In the genomic region with DNA sequence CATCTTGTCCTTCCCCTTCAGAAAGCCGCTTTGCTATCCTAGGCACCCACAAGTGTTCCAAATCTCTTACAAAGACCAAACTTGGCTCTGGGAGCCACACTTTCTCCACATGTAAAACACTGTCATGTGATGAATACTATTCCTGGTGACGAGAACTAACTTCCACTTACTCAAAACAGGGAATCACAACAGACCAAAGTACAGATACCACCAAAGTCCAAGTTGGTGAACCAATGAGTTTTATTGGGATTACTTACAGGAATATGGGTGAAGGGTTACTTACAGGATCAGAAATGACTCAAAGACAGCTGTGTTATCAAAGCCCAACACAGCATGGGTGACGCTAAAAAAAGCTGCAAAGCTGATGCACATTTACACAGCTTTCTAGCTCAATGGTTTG, we compare ENCODE assay signal across 27 mouse cellular contexts. TPM values are rescaled to one million over a fixed set of nuclear protein-coding genes. Genes with fewer than 3 reads are reported as not detected.
DNase-seq lines count a peak whose midpoint lies in the region; ATAC-seq and TF ChIP-seq lines count a peak whose summit lies in the region.
"Had no signal": no experiment of that assay in that cellular context is flagged by ENCODE, and none has a peak within 500 bp of the region (broad histone marks: within the 10 kb centered on the region; RNA-seq: fewer than 3 reads in every experiment).

No protein-coding gene starts in this region.

- no peak for ATAC-seq in hindbrain, postnatal 0 days
- no peak for ATAC-seq in hindbrain, embryonic 12.5 days (ENCODE audit: low FRiP score)
- ATAC-seq in kidney, embryonic 15.5 days (replicated peaks; ENCODE audit: low FRiP score) = no peak
- ATAC-seq in midbrain, postnatal 0 days (ENCODE audit: low FRiP score) = no peak
- ATAC-seq in midbrain, embryonic 13.5 days = no peak
- ATAC-seq: activated CD4-positive, CD25-positive, alpha-beta regulatory T cell, adult 4 months; forebrain, embryonic 15.5 days had no signal

- H3K4me3 ChIP-seq in hindbrain, postnatal 0 days (ENCODE audit: low read length) = no peak overlapping the region
- no peak overlapping the region for H3K4me3 ChIP-seq in hindbrain, embryonic 12.5 days
- H3K4me3 ChIP-seq in kidney, adult 2 months (ENCODE audit: insufficient read depth, low read depth, low read length) = no peak overlapping the region
- no peak overlapping the region for H3K4me3 ChIP-seq in kidney, embryonic 15.5 days (replicated peaks)
- H3K4me3 ChIP-seq in midbrain, postnatal 0 days (ENCODE audit: low read depth, low read length) = no peak overlapping the region
- no peak overlapping the region for H3K4me3 ChIP-seq in midbrain, embryonic 13.5 days (replicated peaks)
- H3K4me3 ChIP-seq: embryonic facial prominence, embryonic 10.5 days; embryonic facial prominence, embryonic 13.5 days; erythroblast, embryonic 14.5 days; forebrain, embryonic 12.5 days; forebrain, embryonic 15.5 days; heart, embryonic 12.5 days; heart, embryonic 15.5 days; hindbrain, embryonic 10.5 days had no signal

- 84% methylated on average over 3 of the region's 3 CpGs for WGBS in hindbrain, postnatal 0 days
- 85% methylated on average over 3 of the region's 3 CpGs for WGBS in hindbrain, embryonic 12.5 days
- 62% methylated on average over 3 of the region's 3 CpGs for WGBS in kidney, adult 2 months
- WGBS in kidney, embryonic 15.5 days = 84% methylated on average over 3 of the region's 3 CpGs
- 87% methylated on average over 3 of the region's 3 CpGs for WGBS in midbrain, postnatal 0 days
- WGBS in midbrain, embryonic 13.5 days = 88% methylated on average over 3 of the region's 3 CpGs

- H3K27me3 ChIP-seq in hindbrain, postnatal 0 days (ENCODE audit: insufficient read depth, low read length) = no peaks in the 10 kb centered on the region
- no peaks in the 10 kb centered on the region for H3K27me3 ChIP-seq in hindbrain, embryonic 12.5 days
- no peaks in the 10 kb centered on the region for H3K27me3 ChIP-seq in kidney, adult 2 months (replicated peaks; ENCODE audit: control insufficient read depth, insufficient read depth, low read length)
- no peaks in the 10 kb centered on the region for H3K27me3 ChIP-seq in kidney, embryonic 15.5 days
- no peaks in the 10 kb centered on the region for H3K27me3 ChIP-seq in midbrain, postnatal 0 days (ENCODE audit: insufficient read depth, low read length)
- H3K27me3 ChIP-seq in midbrain, embryonic 13.5 days = no peaks in the 10 kb centered on the region
- H3K27me3 ChIP-seq: embryonic facial prominence, embryonic 13.5 days; forebrain, embryonic 12.5 days; forebrain, embryonic 15.5 days; heart, embryonic 12.5 days; heart, embryonic 15.5 days had no signal

- H3K4me1 ChIP-seq in hindbrain, postnatal 0 days (ENCODE audit: insufficient read depth, low read length) = no peaks in the 10 kb centered on the region
- H3K4me1 ChIP-seq in hindbrain, embryonic 12.5 days = no peaks in the 10 kb centered on the region
- peaks cover 3% of the 10 kb centered on the region; the same call in 1 of the 2 replicates for H3K4me1 ChIP-seq in kidney, adult 2 months (ENCODE audit: control insufficient read depth, insufficient read depth, low read length)
- 0 out of 2 replicates have a peak, but pooled peaks cover 4% of the 10 kb centered on the region for H3K4me1 ChIP-seq in kidney, embryonic 15.5 days
- no peaks in the 10 kb centered on the region for H3K4me1 ChIP-seq in midbrain, postnatal 0 days (ENCODE audit: insufficient read depth, low read length)
- no peaks in the 10 kb centered on the region for H3K4me1 ChIP-seq in midbrain, embryonic 13.5 days (replicated peaks)
- H3K4me1 ChIP-seq: embryonic facial prominence, embryonic 13.5 days; forebrain, embryonic 12.5 days; forebrain, embryonic 15.5 days; heart, embryonic 12.5 days; hindbrain, embryonic 10.5 days had no signal

- TF ChIP-seq POLR2A in kidney, adult 2 months (IDR thresholded peaks at IDR 0.05; ENCODE audit: low read depth, low read length) = no peak

- H3K9ac ChIP-seq in hindbrain, postnatal 0 days (replicated peaks; ENCODE audit: low read length) = no peak overlapping the region
- H3K9ac ChIP-seq in hindbrain, embryonic 12.5 days = no peak overlapping the region
- no peak overlapping the region for H3K9ac ChIP-seq in kidney, embryonic 15.5 days
- no peak overlapping the region for H3K9ac ChIP-seq in midbrain, postnatal 0 days (replicated peaks; ENCODE audit: low read length, poor library complexity, severe bottlenecking)
- no peak overlapping the region for H3K9ac ChIP-seq in midbrain, embryonic 13.5 days (replicated peaks)
- H3K9ac ChIP-seq: embryonic facial prominence, embryonic 13.5 days; forebrain, embryonic 12.5 days; forebrain, embryonic 15.5 days; heart, embryonic 12.5 days; heart, embryonic 15.5 days had no signal

- no peak overlapping the region for H3K27ac ChIP-seq in hindbrain, postnatal 0 days
- no peak overlapping the region for H3K27ac ChIP-seq in hindbrain, embryonic 12.5 days
- H3K27ac ChIP-seq in kidney, adult 2 months (ENCODE audit: insufficient read depth, low read depth, low read length) = peak overlapping the region; percentile 43; the same call in 1 of the 2 replicates
- H3K27ac ChIP-seq in kidney, embryonic 15.5 days = no peak overlapping the region
- H3K27ac ChIP-seq in midbrain, postnatal 0 days (ENCODE audit: low read depth, low read length) = no peak overlapping the region
- H3K27ac ChIP-seq in midbrain, embryonic 13.5 days = no peak overlapping the region
- H3K27ac ChIP-seq: embryonic facial prominence, embryonic 10.5 days; embryonic facial prominence, embryonic 13.5 days; forebrain, embryonic 12.5 days; forebrain, embryonic 15.5 days; heart, embryonic 15.5 days; hindbrain, embryonic 10.5 days had no signal

- peak; percentile 14 for DNase-seq in hindbrain, postnatal 0 days (ENCODE audit: low spot score)
- DNase-seq in kidney, adult 2 months = peak; percentile 75
- no peak for DNase-seq in kidney, postnatal 4 days
- peak; percentile 3 for DNase-seq in kidney, postnatal 14 days
- DNase-seq in midbrain, postnatal 0 days (ENCODE audit: low spot score) = peak; percentile 11
- DNase-seq: adrenal gland, adult 8-10 months; adrenal gland, postnatal 25 days; cerebellum, adult 11-12 months; cerebellum, adult 8-10 months; cerebellum, postnatal 36 days; embryo, embryonic 11 days; gastrocnemius, postnatal 25 days; heart, adult 18-20 months; heart, postnatal 10 days; heart, postnatal 36 days had no signal

- no peak overlapping the region for H3K4me2 ChIP-seq in hindbrain, postnatal 0 days (ENCODE audit: low read depth, low read length)
- H3K4me2 ChIP-seq in hindbrain, embryonic 12.5 days (replicated peaks) = no peak overlapping the region
- no peak overlapping the region for H3K4me2 ChIP-seq in kidney, embryonic 15.5 days
- H3K4me2 ChIP-seq in midbrain, postnatal 0 days (ENCODE audit: low read depth, low read length, poor library complexity, severe bottlenecking) = no peak overlapping the region
- no peak overlapping the region for H3K4me2 ChIP-seq in midbrain, embryonic 13.5 days (replicated peaks)
- H3K4me2 ChIP-seq: embryonic facial prominence, embryonic 13.5 days; forebrain, embryonic 12.5 days; forebrain, embryonic 15.5 days; heart, embryonic 12.5 days; heart, embryonic 15.5 days had no signal

- TF ChIP-seq CTCF in hindbrain, postnatal 0 days (IDR thresholded peaks at IDR 0.05; ENCODE audit: low read depth) = no peak
- TF ChIP-seq CTCF in kidney, adult 2 months (conservative IDR thresholded peaks at IDR 0.05; ENCODE audit: insufficient read depth, insufficient read length, low read depth, low read length) = no peak
- TF ChIP-seq CTCF in midbrain, postnatal 0 days (IDR thresholded peaks at IDR 0.05) = no peak

- H3K9me3 ChIP-seq in hindbrain, postnatal 0 days (ENCODE audit: low read length) = 0 out of 2 replicates have a peak, but pooled peaks cover 3% of the 10 kb centered on the region
- H3K9me3 ChIP-seq in hindbrain, embryonic 12.5 days (replicated peaks) = no peaks in the 10 kb centered on the region
- H3K9me3 ChIP-seq in kidney, embryonic 15.5 days (replicated peaks) = no peaks in the 10 kb centered on the region
- no peaks in the 10 kb centered on the region for H3K9me3 ChIP-seq in midbrain, postnatal 0 days (ENCODE audit: low read length)
- no peaks in the 10 kb centered on the region for H3K9me3 ChIP-seq in midbrain, embryonic 13.5 days
- H3K9me3 ChIP-seq: embryonic facial prominence, embryonic 10.5 days; embryonic facial prominence, embryonic 13.5 days; forebrain, embryonic 12.5 days; forebrain, embryonic 15.5 days; heart, embryonic 12.5 days; heart, embryonic 15.5 days; hindbrain, embryonic 10.5 days had no signal

- no peaks in the 10 kb centered on the region for H3K36me3 ChIP-seq in hindbrain, postnatal 0 days (ENCODE audit: insufficient read depth, low read length)
- H3K36me3 ChIP-seq in hindbrain, embryonic 12.5 days = no peaks in the 10 kb centered on the region
- no peaks in the 10 kb centered on the region for H3K36me3 ChIP-seq in kidney, adult 2 months (ENCODE audit: control insufficient read depth, insufficient read depth, low read length)
- no peaks in the 10 kb centered on the region for H3K36me3 ChIP-seq in kidney, embryonic 15.5 days
- no peaks in the 10 kb centered on the region for H3K36me3 ChIP-seq in midbrain, postnatal 0 days (ENCODE audit: insufficient read depth, low read length)
- H3K36me3 ChIP-seq in midbrain, embryonic 13.5 days = no peaks in the 10 kb centered on the region
- H3K36me3 ChIP-seq: embryonic facial prominence, embryonic 10.5 days; embryonic facial prominence, embryonic 13.5 days; forebrain, embryonic 12.5 days; forebrain, embryonic 15.5 days; heart, embryonic 12.5 days; heart, embryonic 15.5 days; hindbrain, embryonic 10.5 days had no signal

RNA-seq across cellular contexts. Expression of gene Spred2, which starts 30.9 kb away (rescaled TPM):
- total RNA-seq in hindbrain, postnatal 0 days (2014; rRNA removed) = 15.6 and 16.9 TPM in 2 replicates
- polyA plus RNA-seq in hindbrain, postnatal 0 days (2015; fragmentation: Nextera tagmentation; extraction: Ambion mirVana) = 8.4 and 8.7 TPM in 2 replicates
- polyA plus RNA-seq in hindbrain, embryonic 12.5 days (2016; fragmentation: Nextera tagmentation; extraction: Ambion mirVana) = 6.8 and 7.8 TPM in 2 replicates
- 20.0 and 21.2 TPM in 2 replicates for polyA plus RNA-seq in kidney, adult 2 months (2012; rRNA removed)
- polyA plus RNA-seq in kidney, embryonic 15.5 days (2015; fragmentation: Nextera tagmentation; extraction: Ambion mirVana) = 9.8 and 11.0 TPM in 2 replicates
- 12.9 and 17.0 TPM in 2 replicates for total RNA-seq in midbrain, postnatal 0 days (2014; rRNA removed)
- 5.7 and 6.2 TPM in 2 replicates for polyA plus RNA-seq in midbrain, postnatal 0 days (2015; fragmentation: Nextera tagmentation; extraction: Ambion mirVana)
- 4.9 and 5.5 TPM in 2 replicates for polyA plus RNA-seq in midbrain, embryonic 13.5 days (2015; fragmentation: Nextera tagmentation; extraction: Ambion mirVana)

Comparison
In these comparisons a context has a peak if more than half of its experiments do, and no peak if none do; other contexts are left out.
1. DNase-seq: peak in hindbrain, postnatal 0 days (single experiment), kidney, adult 2 months (single experiment), kidney, postnatal 14 days (single experiment) and midbrain, postnatal 0 days (single experiment); none in kidney, postnatal 4 days (0 of 2).